Mouse (Mus musculus): Measurements from ENCODE around the gene Pdcd1.
"Not testable (repeated sequence)": the region's sequence is repeated elsewhere in the genome, so short reads cannot be mapped to it uniquely, and the experiment has no call there.

The Pdcd1 gene

GRCm38 (mm10) chr1:94033075-94033602 lies 19.2 kb downstream of the Pdcd1 start:
- DNase-seq (ENCODE audit: low read depth, low spot score) = no peak

GRCm38 (mm10) chr1:94028741-94029140 lies 23.6 kb downstream of the Pdcd1 start:
- no peak for DNase-seq (ENCODE audit: low read depth, low spot score)

GRCm38 (mm10) chr1:94027506-94028108 lies 24.7 kb downstream of the Pdcd1 start:
- no peak for DNase-seq (ENCODE audit: low read depth, low spot score)

- no peak for DNase-seq (ENCODE audit: low read depth, low spot score)
These were observed 32.2 kb downstream of the Pdcd1 start, which contains the start of gene Neu4 for GRCm38 (mm10) chr1:94020151-94020550. Gene Neu4 (plus strand): TSS chr1:94020451.

GRCm38 (mm10) chr1:94011643-94012042 lies 40.7 kb downstream of the Pdcd1 start:
- DNase-seq (ENCODE audit: low read depth, low spot score) = no peak

- not testable (repeated sequence) for DNase-seq (ENCODE audit: low read depth, low spot score)
These were observed 43.5 kb downstream of the Pdcd1 start for GRCm38 (mm10) chr1:94008826-94009225.

- not testable (repeated sequence) for DNase-seq (ENCODE audit: low read depth, low spot score)
These were observed 46.3 kb downstream of the Pdcd1 start for GRCm38 (mm10) chr1:94005954-94006506.

GRCm38 (mm10) chr1:94001023-94001422 lies 51.3 kb downstream of the Pdcd1 start:
- DNase-seq (ENCODE audit: low read depth, low spot score) = peak; percentile 6

GRCm38 (mm10) chr1:93991491-93991890 lies 60.9 kb downstream of the Pdcd1 start:
- DNase-seq (ENCODE audit: low read depth, low spot score) = not testable (repeated sequence)

- not testable (repeated sequence) for DNase-seq (ENCODE audit: low read depth, low spot score)
These were observed 61.3 kb downstream of the Pdcd1 start for GRCm38 (mm10) chr1:93991068-93991467.

- DNase-seq (ENCODE audit: low read depth, low spot score) = not testable (repeated sequence)
These were observed 62.1 kb downstream of the Pdcd1 start, which contains the start of gene Gal3st2c for GRCm38 (mm10) chr1:93990209-93990608. Gene Gal3st2c (plus strand): TSS chr1:93990509.

GRCm38 (mm10) chr1:93988786-93989185 lies 63.6 kb downstream of the Pdcd1 start:
- no peak for DNase-seq (ENCODE audit: low read depth, low spot score)

All from brain, embryonic 18.5 days (tissue).